Mouse (Mus musculus): Measurements from ENCODE around the gene Cnksr1.
"Not testable (repeated sequence)": the region's sequence is repeated elsewhere in the genome, so short reads cannot be mapped to it uniquely, and the experiment has no call there.

The Cnksr1 gene

DNA sequence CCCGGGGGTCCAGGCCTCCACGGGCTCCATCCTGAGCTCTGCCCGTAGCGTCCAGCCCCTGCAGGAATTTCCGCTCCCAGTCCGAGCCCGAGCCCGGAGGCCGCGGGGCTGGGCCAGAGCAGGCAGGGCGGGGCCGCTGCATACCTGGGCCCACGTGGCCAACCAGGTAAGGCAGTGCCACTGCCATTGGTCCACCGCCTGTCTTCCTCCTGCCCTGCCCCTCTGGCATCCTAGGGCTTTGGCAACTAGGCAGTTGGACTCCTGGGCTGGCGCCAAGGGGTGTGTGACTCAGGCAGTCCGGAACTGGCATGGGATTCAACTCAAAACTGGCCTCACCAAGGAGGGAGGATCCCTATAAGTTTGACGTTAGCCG lies at the start of gene Cnksr1:
Gene Cnksr1 (minus strand): TSS at position 121 of the 373 bp plus-strand sequence.
- DNase-seq: peak; percentile 96 to 98

DNA sequence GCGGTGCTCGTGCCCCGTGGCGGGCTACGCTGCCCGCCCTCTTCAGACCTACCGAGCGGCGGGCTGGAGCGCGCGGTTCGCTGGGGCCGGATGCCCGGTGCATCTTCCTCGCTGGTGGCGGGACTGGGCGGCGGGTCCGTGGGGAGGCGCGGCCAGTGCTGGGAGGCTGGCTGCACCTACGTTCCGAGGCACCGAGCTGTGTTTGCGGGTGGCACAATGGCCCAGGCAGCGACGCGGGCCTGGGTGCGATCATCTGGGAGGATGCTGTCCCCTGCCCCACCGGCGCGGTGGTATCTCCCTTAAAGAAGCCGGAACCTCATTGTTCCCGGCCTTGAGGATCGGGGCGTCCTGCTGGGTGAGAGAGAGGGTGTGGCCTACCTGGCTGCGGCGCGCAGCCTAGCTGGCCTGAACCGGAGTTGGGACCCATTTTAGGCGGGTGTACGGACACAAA lies 49.4 kb upstream of the Cnksr1 start, which contains the start of gene Pdik1l:
Gene Pdik1l (minus strand): TSS at position 321 of the 451 bp plus-strand sequence.
- peak; percentile 76 to 80 for DNase-seq

- DNase-seq: peak; percentile 92 to 93
Observed at GRCm38 (mm10) chr4:134287168-134287564, 49.0 kb upstream of the Cnksr1 start.

DNA sequence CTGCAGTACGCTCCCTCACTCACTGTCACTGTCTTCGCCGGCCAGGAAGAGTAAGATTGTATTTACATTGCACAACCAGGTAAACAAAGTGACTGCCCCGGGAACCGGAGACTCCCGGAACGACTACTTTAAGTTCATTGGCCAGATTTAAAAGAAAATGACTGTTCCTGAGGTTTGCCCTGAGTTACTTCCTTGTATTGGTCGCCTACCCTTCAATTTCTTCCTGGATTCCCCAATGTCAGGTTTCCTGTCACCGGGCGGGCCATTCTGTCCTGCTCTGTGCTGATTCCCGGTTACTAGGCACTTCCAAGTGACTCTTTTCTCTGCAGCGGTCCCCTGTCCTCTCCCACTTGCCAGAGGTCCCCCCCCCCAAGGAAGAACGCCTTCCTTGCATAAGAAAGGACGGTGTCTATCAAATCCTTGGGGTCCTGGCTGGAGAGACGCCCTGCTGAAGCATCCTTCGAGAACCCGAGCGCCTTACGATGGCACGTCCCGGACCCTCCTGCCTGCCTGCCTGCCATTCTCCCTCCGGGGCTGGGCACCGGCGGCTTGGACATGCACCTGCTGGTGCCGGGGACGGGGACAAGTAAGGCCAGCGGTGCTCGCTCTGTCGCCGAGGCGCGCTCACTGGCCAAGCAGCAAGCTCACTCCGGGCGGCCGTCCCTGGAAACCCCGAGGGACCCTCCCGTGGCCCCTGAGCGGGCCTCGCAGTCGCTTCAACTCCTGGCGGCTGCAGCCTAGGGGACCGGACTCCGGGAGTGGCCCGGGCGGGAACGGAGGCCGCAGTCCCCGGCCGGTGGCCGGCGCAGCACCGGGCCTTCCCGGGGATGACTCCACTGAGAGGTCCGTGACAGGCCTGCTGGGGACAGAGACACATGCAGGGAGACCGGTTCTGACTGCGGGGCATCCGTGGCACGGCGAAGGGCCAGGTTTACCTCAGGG lies 48.3 kb upstream of the Cnksr1 start:
- peak in 1 of 2 experiments; percentile 23 for DNase-seq

- no peak for DNase-seq
Observed at GRCm38 (mm10) chr4:134284942-134285341, 46.7 kb upstream of the Cnksr1 start.

DNA sequence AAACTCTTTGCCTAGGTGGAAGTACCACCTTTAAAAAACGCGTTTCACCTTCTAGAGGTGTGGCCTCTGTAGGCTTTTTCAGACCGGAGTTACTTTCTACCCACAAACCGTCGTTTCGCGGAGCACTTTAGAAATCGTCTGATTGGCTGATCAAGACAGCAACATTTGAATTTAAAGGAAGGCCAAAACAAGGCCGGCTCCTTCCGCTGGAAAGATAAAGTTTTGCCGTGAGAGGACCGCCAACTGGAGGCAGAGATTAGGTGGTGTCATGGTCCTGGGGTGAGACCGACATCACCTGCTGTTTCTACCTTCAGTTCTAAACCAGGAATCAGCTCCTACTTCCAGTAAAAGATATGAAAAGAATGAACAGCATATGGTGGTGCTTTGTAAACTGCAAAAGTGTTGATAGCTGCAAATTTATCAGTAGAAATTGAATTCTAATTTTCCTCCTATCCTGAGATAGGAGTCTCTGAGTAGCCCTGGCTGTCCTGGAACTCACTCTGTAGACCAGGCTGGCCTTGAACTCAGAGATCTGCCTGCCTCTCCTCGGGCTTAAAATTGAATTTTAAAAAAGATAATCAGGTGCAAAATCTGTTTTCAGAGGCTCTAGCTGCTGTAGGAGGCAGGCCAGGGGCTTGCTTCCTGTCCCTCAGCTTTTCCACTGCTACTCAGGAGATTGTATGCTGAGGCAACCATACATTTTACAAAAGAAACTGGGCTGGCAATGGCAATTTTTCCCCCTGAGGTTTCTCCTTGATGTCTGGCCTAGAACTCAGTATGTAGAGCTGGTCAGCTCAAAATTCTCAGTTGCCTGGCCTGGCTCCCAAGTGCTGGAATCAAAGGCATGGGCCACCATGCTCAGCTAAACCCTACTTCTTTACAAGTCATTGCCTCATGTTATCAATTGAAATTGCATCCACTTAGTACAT lies 35.5 kb upstream of the Cnksr1 start:
- DNase-seq: peak; percentile 38 to 54

DNA sequence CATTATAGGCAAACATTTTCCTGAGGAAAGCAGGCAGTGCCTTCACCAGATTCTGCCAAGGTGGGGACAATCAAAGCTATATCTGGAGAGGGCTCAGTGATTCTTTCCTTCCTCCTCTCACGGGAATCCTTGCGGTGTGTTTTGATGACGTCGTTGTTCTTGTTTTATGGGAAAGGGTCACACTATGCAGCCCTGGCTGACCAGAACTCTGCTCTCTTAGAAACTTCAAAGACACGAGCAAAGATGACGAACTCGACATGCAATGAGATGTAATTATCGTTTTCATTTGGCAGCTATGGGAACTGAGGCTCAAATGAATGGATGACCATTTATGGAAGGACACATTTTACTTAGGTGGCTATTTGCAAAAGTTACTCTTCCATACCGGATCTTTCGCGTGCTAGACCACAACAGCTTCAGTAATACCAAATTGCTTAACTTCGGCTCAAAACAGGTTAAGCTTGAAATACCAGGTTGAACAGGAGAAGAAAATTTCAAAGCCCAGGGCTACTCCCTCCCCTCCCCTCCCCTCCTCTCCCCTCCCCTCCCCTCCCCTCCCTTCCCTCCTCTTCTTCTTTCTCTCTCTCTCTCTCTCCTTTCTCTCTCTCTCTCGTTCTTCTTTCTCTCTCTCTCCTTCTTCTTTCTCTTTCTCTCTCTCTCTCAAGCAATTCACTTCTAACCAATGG lies 34.7 kb upstream of the Cnksr1 start:
- DNase-seq: no peak

- DNase-seq: no peak
Observed at GRCm38 (mm10) chr4:134271979-134272378, 33.8 kb upstream of the Cnksr1 start.

DNA sequence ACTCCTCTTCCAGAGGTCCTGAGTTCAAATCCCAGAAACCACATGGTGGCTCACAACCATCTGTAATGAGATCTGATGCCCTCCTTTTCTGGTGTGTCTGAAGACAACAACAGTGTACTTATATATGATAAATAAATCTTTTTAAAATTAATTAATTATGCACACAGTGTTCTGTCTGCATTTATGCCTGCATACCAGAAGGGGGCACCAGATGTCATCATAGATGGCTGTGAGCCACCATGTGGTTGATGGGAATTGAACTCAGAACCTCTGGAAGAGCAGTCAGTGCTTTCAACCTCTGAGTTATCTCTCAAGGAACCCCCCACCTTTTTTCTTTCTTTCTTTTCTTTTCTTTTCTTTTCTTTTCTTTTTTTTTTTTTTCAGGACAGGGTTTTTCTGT lies 31.4 kb upstream of the Cnksr1 start:
- not testable (repeated sequence) for DNase-seq

DNA sequence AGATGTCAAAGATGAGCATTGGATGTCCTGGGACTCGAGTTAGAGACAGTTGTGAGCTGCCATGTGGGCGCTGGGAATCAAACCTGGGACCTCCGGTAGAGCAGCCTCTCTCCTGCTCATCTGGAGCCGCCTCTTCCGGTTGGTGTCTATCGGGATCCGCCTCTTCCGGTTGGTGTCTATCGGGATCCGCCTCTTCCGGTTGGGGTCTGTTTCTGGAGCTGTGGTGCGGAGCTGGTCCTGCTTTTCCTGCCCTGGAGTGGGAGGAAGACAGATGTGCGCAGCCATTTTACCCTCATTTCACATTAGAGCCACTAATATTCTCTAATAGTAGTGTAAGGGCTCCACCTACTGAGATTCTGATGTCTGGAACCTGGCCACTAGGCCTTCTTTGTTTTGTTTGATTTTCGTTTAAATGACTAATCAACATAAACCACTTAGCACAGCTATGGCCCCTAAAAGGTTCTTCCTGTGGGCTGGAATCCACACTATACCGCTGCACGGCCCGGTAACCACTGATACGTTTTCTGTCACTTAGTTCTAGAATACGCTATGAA lies 30.0 kb upstream of the Cnksr1 start:
- DNase-seq: no peak

GRCm38 (mm10) chr4:134265860-134266585 lies 27.8 kb upstream of the Cnksr1 start:
- DNase-seq: no peak

DNA sequence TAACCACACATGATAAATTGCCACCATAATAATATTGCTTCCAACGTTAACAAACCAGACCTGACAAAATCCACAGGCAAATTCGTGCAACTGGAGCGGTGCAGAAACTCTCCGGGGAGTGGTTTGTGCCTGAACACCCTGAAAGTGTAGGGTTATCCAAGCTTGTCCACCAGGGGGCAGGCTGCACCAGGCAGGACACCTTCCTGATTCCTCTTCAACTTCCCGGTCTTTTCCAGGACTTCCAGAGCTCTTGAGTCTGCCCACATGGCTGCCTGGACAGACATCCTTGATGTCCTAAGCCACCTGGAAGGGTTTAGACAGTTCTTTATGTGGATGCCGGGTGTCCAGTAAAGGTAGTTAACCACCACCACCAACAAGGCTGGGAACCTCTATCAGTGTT lies 25.0 kb upstream of the Cnksr1 start:
- DNase-seq: peak; percentile 48 to 71

DNA sequence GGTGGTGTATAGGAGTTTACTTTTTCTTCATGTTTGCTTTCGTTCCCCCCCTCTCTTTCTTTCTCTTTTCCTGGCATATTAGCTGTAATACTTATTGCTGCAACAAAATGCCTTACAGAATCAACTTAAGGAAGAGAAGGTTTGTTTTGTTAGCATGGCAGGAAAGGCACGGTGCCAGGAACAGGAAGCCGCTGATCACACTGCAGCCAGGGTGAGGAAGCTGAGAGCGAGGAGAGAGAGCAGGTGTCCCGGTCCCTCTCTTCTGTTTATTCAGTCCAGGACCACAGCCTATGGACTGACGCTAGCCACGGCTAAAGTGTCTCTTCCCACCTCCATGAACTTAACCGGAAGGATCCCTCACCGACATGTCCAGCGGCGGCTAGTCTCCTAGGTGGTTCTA lies 20.2 kb upstream of the Cnksr1 start:
- peak; percentile 34 to 46 for DNase-seq

- DNase-seq: no peak
Observed at GRCm38 (mm10) chr4:134257198-134258009, 19.2 kb upstream of the Cnksr1 start.

DNA sequence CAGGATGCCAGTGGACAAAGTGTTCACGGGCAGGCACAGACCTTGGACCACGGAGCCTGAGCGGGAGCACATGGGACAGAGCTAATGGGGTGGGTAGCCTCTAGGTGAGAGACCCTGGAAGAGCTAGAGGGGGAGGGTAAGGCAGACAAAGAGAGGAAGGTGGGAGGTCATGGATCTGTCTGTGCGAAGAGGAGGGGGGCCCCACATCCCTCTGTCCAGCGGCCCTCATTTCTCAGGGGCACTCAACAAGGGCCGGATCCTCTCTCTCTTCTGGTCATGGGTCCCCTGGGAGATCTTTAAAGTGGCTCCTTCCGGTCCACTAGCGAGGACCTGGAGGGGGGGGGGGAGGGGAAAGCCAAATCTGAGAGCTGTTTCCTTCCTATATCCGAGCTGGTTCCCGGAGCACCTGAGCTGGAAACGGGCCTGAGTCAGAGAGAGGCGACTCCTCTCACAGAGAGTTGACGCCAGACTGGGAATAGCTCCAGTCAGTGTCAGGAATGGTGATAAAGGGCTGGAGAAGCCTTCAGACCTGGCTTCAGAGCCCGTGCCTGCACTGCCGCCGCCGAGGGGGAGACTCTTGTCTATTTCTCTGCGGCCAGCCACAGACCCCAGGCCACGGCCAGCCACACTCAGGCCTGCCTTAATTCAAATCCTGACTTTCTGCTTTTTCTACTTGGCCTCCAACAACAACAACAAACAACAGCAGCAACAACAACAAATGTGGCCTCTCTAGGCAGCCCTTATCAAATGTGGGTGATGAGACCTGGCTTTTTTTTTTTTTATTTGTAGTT lies 18.4 kb upstream of the Cnksr1 start:
- DNase-seq: no peak

GRCm38 (mm10) chr4:134255854-134256253 lies 17.7 kb upstream of the Cnksr1 start:
- no peak for DNase-seq

GRCm38 (mm10) chr4:134254835-134255234 lies 16.6 kb upstream of the Cnksr1 start:
- no peak for DNase-seq

- DNase-seq: peak in 1 of 2 experiments; percentile 27
Observed at GRCm38 (mm10) chr4:134253722-134254324, 15.6 kb upstream of the Cnksr1 start, which contains the start of gene Grrp1. TSS of gene Grrp1 (minus strand) at chr4:134254106.
